Mouse (Mus musculus): ENCODE data around the gene Pgm1.

The Pgm1 gene

GRCm38 (mm10) chr4:100012361-100013035 is 83.3 kb downstream of the Pgm1 start:
- DNase-seq, result no peak

- DNase-seq, result no peak
Observed at GRCm38 (mm10) chr4:100027773-100028172, 98.6 kb downstream of the Pgm1 start.

- peak; percentile 45 for DNase-seq
Observed at GRCm38 (mm10) chr4:100028641-100029040, 99.4 kb downstream of the Pgm1 start.

DNA sequence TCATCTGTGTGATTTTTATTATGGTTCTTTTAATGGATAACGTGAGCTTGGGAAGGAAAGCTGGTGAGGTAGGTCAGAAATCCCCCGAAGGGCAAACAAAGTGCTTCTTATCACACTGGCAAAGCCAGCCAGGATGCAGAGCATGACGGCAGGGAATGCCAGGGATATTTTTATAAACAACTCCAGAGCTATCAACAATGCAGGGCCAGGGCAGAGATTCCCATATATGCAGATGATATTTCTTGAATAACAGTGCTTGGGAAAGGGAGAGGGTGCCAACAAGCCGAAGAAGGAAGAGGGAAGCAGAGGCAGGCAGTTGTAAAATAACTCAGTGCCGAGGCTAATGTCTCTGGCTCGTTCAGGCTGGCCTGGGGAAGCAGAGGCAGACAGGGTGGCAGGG is 102.1 kb downstream of the Pgm1 start:
- no peak for DNase-seq

GRCm38 (mm10) chr4:100032608-100033007 is 103.4 kb downstream of the Pgm1 start:
- no peak for DNase-seq

- no peak for DNase-seq
Observed at GRCm38 (mm10) chr4:100033944-100034343, 104.7 kb downstream of the Pgm1 start.

GRCm38 (mm10) chr4:100034971-100035370 is 105.8 kb downstream of the Pgm1 start:
- no peak for DNase-seq

DNA sequence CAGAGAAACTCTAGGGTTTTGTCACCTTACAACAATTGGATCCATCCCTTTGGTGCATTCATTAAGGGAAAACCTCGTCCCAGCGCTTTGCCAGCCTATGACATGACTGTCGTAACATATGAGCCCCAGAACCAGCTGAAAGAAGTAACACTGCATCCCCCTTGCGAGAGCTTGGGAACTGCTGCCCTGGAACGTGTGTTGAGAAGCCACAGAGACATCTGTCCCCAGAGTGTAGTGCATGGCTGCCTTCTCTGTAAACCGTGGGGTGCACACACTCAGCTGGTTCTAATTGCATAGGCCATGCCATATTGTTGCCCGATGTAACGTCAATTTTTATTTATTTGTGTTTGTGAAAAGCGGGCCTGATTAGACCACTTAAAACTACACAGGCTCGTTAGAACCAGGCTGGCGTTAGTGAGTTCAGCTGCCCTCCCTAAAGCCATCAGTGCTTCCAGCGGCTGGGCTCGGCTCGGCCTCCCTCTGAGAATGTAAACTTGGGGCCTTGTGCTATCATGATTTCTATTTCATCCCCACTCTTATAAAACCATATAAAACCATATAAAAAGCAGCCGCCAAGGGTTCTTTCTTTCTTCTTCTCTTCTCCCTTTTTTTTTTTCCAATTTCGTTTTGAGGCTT is 106.8 kb downstream of the Pgm1 start:
- no peak for DNase-seq

All from thymus, postnatal 25 days (tissue).